Mouse (Mus musculus) megakaryocyte, embryonic 14.5 days (primary cell): ENCODE data around the gene Trmt13. TPM values are rescaled to one million over a fixed set of nuclear protein-coding genes. Genes with fewer than 3 reads are reported as not detected.
A peak's percentile ranks its signal among the peaks of the same experiment; 100 is the strongest.

ENCODE experiments used
- H3K27me3 ChIP-seq: replicated peaks from 2 replicates; pipeline ENCODE3; 2012; ENCODE audit warnings: inconsistent platforms
- H3K36me3 ChIP-seq: replicated peaks from 2 replicates; pipeline ENCODE3; 2012; ENCODE audit warnings: low read length, inconsistent platforms, mixed read lengths
- H3K4me1 ChIP-seq: 2 replicates; pipeline ENCODE4 v1.6.1; 2012; ENCODE audit warnings: inconsistent platforms
- H3K4me3 ChIP-seq: replicated peaks from 2 replicates; pipeline ENCODE3; 2012; ENCODE audit warnings: moderate library complexity, mild to moderate bottlenecking, inconsistent platforms
- H3K9me3 ChIP-seq: 2 replicates; pipeline ENCODE4 v1.6.1; 2012; ENCODE audit warnings: inconsistent platforms
- FLI1 ChIP-seq: IDR thresholded peaks from 2 replicates; pipeline ENCODE4 v1.6.1; 2012; ENCODE audit warnings: low read length, inconsistent platforms, mixed read lengths
- GATA1 ChIP-seq: IDR thresholded peaks from 3 replicates; pipeline ENCODE4 v1.6.1; 2012; ENCODE audit warnings: mixed read lengths, low read length, inconsistent platforms, borderline replicate concordance
- polyA plus RNA-seq: library from polyadenylated mRNA; stranded (reverse); fragments of >175 nt; gene quantifications from 2 replicates; pipeline ENCODE4 v1.2.3, GENCODE M21; 2012; ENCODE audit warnings: low replicate concordance; ENCODE audit not compliant: insufficient read depth

Trmt13 gene
- polyA plus RNA-seq, 1 experiment, result 0.64 TPM

DNA sequence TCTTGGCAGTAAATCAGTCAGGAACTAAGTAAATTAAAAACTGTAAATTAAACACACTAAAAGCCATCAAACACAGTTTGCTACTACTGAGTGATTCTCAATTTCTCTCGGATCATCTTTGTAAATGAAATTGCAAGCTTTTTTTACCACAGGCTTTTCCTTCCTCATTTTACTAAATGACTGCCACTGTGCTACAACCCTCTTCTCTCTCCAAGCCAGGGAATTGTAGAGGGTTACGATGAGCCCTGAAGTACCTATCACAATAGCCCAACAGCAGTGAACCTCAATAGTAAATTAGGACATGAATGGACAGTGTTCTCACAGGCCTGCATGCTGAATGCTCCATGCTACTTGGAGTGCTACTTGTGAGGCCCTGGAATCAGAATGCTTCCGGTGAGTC is 19.7 kb upstream of the Trmt13 start:
- Histone ChIP-seq H3K36me3 (peaks cover 92% of the 10 kb centered on the region), H3K27me3 (no peaks in the 10 kb centered on the region), H3K4me1 (peaks cover 47% of the 10 kb centered on the region), H3K9me3 (no peaks in the 10 kb centered on the region), H3K4me3 (peak overlapping the region; percentile 66)
- TF ChIP-seq GATA1 (no peak), FLI1 (no peak)

DNA sequence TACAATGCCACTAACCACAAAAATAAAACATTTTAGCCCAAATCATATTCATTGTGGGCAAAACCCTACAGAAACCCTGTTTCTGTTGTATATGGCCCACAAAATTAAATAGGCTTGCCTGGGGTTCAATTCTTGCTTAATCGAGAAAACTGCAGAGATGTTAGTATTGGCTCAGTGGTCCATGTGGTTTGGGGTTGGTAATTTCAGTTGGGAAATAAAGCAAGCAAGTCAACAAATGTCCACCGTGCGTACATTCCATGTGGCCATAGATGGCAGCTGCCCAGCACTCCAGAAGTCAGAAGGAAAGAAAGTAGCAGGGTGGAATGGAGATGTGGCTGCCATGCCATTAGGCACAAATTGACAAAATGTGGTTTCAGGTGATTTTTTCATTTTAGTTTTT is 18.6 kb upstream of the Trmt13 start:
- Histone ChIP-seq H3K27me3 (no peaks in the 10 kb centered on the region), H3K36me3 (peaks cover 88% of the 10 kb centered on the region), H3K9me3 (no peaks in the 10 kb centered on the region), H3K4me3 (no peak overlapping the region), H3K4me1 (peaks cover 37% of the 10 kb centered on the region)
- TF ChIP-seq FLI1 (no peak), GATA1 (no peak)

GRCm38 (mm10) chr3:116631459-116631858 is 17.1 kb upstream of the Trmt13 start:
- H3K27me3 ChIP-seq, result no peaks in the 10 kb centered on the region
- TF ChIP-seq FLI1, result no peak
- TF ChIP-seq GATA1, result no peak
- H3K4me3 ChIP-seq, result no peak overlapping the region
- peaks cover 87% of the 10 kb centered on the region for H3K36me3 ChIP-seq
- H3K9me3 ChIP-seq, result no peaks in the 10 kb centered on the region
- peaks cover 33% of the 10 kb centered on the region for H3K4me1 ChIP-seq

DNA sequence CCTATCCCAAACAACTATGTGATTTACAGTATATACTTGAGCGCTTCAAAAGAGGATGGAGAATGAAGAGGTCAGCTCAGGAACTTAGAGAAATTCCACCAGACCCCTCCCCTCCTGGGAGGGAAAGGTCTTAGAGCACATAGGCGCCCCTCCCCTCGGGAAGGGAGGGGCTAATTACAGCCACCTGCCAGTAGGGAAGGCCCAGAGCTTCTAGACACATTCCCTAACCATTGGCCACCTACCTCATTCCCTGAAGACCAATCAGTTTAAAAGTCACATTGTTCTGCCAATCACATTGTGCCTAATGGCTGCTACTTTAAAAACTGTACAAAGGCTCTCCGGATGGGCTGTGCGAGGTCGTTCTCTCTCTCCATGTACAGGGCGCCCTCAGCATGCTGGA is 8.3 kb upstream of the Trmt13 start:
- peaks cover 27% of the 10 kb centered on the region for H3K4me1 ChIP-seq
- no peaks in the 10 kb centered on the region for H3K27me3 ChIP-seq
- H3K4me3 ChIP-seq, result no peak overlapping the region
- peaks cover 60% of the 10 kb centered on the region for H3K36me3 ChIP-seq
- TF ChIP-seq GATA1, result no peak
- TF ChIP-seq FLI1, result no peak
- no peaks in the 10 kb centered on the region for H3K9me3 ChIP-seq

DNA sequence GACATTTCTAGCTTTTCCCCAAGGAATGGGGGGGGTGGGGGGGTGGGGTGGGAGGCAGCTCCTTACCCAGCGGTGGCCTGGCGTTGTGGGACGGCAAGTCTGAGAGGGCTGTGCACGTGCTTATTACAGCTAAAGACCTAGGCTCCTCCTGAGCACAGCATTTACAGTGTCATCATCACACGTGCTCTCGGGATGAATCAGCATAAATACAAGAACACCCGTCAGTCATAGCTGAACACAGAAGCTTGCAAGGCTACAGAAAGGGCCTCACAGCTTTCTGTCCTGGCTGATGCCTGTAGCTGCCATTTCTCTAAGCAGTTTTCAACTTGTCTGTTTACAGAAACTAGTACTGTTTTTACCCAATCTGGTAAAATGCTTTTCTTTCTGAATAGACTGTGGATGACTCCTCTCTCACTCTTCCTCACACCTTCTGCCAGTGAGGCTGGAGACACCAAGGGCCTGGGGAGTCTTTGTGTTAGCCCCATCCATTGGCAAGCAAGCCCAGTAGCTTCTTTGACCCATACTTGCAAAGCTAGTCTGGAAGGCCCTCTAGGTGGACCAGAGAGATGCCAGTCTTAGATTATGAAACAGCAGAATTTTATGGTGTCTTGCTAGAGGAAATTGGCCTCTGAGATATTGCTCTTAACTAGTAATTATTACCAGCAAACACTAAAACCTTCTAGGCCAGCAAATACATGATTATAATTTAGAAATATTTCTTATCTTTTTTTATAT is 6.4 kb upstream of the Trmt13 start:
- H3K4me1 ChIP-seq, result peaks cover 32% of the 10 kb centered on the region
- H3K4me3 ChIP-seq, result peak overlapping the region; percentile 47
- TF ChIP-seq FLI1 (no peak), GATA1 (no peak)
- H3K27me3 ChIP-seq, result no peaks in the 10 kb centered on the region
- H3K9me3 ChIP-seq, result no peaks in the 10 kb centered on the region
- H3K36me3 ChIP-seq, result peaks cover 51% of the 10 kb centered on the region

GRCm38 (mm10) chr3:116618855-116619254 is 4.5 kb upstream of the Trmt13 start:
- no peak for TF ChIP-seq FLI1
- TF ChIP-seq GATA1, result no peak
- H3K27me3 ChIP-seq, result no peaks in the 10 kb centered on the region
- peaks cover 43% of the 10 kb centered on the region for H3K4me1 ChIP-seq
- peaks cover 70% of the 10 kb centered on the region for H3K36me3 ChIP-seq
- no peaks in the 10 kb centered on the region for H3K9me3 ChIP-seq
- H3K4me3 ChIP-seq, result no peak overlapping the region

DNA sequence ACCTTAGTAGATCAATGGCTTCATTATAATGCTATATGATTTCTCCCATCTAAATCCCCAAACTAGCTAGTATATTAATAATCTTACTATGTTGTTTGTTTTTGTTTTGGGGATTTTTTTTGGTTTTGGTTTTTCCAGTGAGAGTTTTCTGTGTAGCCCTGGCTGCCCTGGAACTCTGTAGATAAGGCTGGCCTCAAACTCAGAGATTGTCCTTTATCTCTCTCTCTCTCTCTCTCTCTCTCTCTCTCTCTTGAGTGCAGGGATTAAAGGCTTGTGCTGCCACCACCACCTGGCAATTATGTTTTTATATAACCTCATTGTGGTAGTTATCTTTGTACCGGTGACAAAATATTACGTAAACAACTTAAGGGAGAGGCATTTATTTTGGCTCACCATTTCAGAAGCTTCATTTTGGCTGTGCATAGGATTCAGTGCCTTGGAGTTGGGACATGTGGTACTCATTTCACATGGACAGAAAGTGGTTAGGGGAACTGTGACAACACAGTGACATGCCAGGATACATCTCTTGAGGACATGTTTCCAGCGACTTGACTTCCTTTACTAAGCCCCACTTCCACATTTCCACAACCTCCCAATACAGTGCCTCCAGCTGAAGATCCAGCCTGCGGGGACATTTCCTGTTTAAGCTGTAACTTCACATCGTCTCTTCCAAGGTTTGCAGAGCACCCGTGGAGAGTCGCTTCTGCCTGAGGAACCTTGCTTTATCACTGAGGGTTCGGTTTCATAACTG is 1.1 kb upstream of the Trmt13 start:
- no peaks in the 10 kb centered on the region for H3K9me3 ChIP-seq
- H3K27me3 ChIP-seq, result no peaks in the 10 kb centered on the region
- H3K4me3 ChIP-seq, result no peak overlapping the region
- TF ChIP-seq FLI1 (no peak), GATA1 (no peak)
- peaks cover 69% of the 10 kb centered on the region for H3K36me3 ChIP-seq
- H3K4me1 ChIP-seq, result peaks cover 22% of the 10 kb centered on the region

DNA sequence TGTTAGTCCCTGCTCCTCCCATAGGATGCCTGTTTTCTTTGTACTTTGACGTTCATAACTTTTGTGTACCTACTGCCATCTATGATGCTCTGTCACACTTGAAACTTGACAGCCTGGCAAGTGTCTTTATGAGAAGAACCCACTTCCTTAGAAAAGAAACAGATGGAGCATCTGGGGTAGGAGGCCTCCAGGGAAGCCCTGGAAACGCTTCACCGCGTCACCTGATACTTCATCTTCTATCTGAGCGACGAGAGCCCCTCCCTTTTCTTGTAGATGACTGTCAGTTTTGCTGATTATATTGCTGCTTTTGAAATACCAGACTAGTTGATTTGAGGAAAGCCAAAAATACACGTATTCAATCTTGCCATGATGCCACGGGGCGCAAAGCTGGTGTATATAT is 9.8 kb downstream of the Trmt13 start:
- TF ChIP-seq FLI1 (no peak), GATA1 (no peak)
- Histone ChIP-seq H3K9me3 (no peaks in the 10 kb centered on the region), H3K4me1 (peaks cover 21% of the 10 kb centered on the region), H3K36me3 (peaks cover 45% of the 10 kb centered on the region), H3K4me3 (no peak overlapping the region), H3K27me3 (no peaks in the 10 kb centered on the region)

GRCm38 (mm10) chr3:116601781-116602180 is 12.6 kb downstream of the Trmt13 start:
- TF ChIP-seq FLI1 (no peak), GATA1 (no peak)
- Histone ChIP-seq H3K4me1 (peaks cover 31% of the 10 kb centered on the region), H3K36me3 (peaks cover 25% of the 10 kb centered on the region), H3K9me3 (no peaks in the 10 kb centered on the region), H3K4me3 (peak overlapping the region; percentile 38), H3K27me3 (no peaks in the 10 kb centered on the region)

DNA sequence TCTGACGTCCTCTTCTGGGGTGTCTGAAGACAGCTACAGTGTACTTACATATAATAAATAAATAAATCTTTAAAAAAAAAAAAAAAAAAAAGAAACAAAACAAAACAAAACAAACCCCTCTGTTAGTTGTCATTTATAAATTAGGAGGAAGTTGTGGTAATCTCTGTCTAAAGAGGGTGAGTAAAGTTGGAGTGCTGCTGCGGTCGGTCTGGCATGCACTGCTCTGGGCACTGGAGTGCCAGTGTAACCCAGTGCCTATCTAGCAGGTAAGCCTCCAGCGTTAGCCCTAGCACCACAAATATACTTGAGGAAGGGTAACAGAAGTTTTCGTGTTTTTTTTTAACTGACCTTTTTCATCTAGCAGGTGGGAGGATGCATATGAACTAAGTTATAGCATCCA is 13.4 kb downstream of the Trmt13 start:
- Histone ChIP-seq H3K36me3 (peaks cover 20% of the 10 kb centered on the region), H3K4me3 (no peak overlapping the region), H3K4me1 (peaks cover 36% of the 10 kb centered on the region), H3K9me3 (no peaks in the 10 kb centered on the region), H3K27me3 (no peaks in the 10 kb centered on the region)
- TF ChIP-seq FLI1 (no peak), GATA1 (no peak)
